Mouse (Mus musculus) small intestine, adult 2 months (tissue): ENCODE results near the gene Plekhn1. TPM values are rescaled to one million over a fixed set of nuclear protein-coding genes. Genes with fewer than 3 reads are reported as not detected.

ENCODE experiments used
- H3K27ac ChIP-seq: fragments of 200-500 bp; 2 replicates; pipeline ENCODE4 v1.5.1; 2012; ENCODE audit warnings: low read depth, low read length, control low read depth, inconsistent platforms; ENCODE audit not compliant: insufficient read depth
- H3K27me3 ChIP-seq: fragments of 200-500 bp; 2 replicates; pipeline ENCODE4 v1.6.1; 2012; ENCODE audit warnings: mild to moderate bottlenecking, moderate library complexity, low read length, inconsistent platforms; ENCODE audit not compliant: control insufficient read depth, insufficient read depth
- H3K36me3 ChIP-seq: fragments of 200-500 bp; 2 replicates; pipeline ENCODE4 v1.6.1; 2012; ENCODE audit warnings: mild to moderate bottlenecking, low read length, control low read depth, inconsistent platforms; ENCODE audit not compliant: control insufficient read depth, insufficient read depth
- H3K4me1 ChIP-seq: fragments of 200-500 bp; 2 replicates; pipeline ENCODE4 v1.6.1; 2012; ENCODE audit warnings: low read length, inconsistent platforms, mixed read lengths; ENCODE audit not compliant: control insufficient read depth, insufficient read depth, insufficient read length
- H3K4me3 ChIP-seq: fragments of 200-500 bp; 2 replicates; pipeline ENCODE4 v1.5.1; 2012; ENCODE audit warnings: low read depth, mild to moderate bottlenecking, control low read depth, inconsistent platforms, low read length, moderate library complexity
- CTCF ChIP-seq: fragments of 200-500 bp; IDR thresholded peaks from 2 replicates; pipeline ENCODE4 v1.5.1; 2012; ENCODE audit warnings: low read depth, mild to moderate bottlenecking, control low read depth, inconsistent platforms, low read length, moderate library complexity, mixed read lengths; ENCODE audit not compliant: insufficient replicate concordance, insufficient read length; ENCODE audit errors: extremely low read depth
- POLR2A ChIP-seq: fragments of 200-500 bp; IDR thresholded peaks from 2 replicates; pipeline ENCODE4 v1.6.1; 2012; ENCODE audit warnings: low read depth, mild to moderate bottlenecking, control low read depth, inconsistent platforms, low read length, moderate library complexity
- WGBS: fragments of 180-500 bp; shearing (Covaris S2); methylation state at CpG from one replicate; pipeline ENCODE4 v1.1.7; 2018; 5-methylcytosine and 5-hydroxymethylcytosine counted together
- polyA plus RNA-seq: library from polyadenylated mRNA; depleted of rRNA; stranded (reverse); fragments of >200 nt; gene quantifications from 2 replicates; pipeline ENCODE4 v1.2.3, GENCODE M21; 2012; rRNA removed

Gene Plekhn1
- polyA plus RNA-seq, 1 experiment, result 46.9 TPM

- H3K27ac ChIP-seq, result no peak overlapping the region
- TF ChIP-seq POLR2A, result no peak
- TF ChIP-seq CTCF, result no peak
- H3K4me1 ChIP-seq, result peaks cover 11% of the 10 kb centered on the region; the same call in 1 of the 2 replicates
- WGBS, result 89% methylated on average over 7 of the region's 7 CpGs
- H3K36me3 ChIP-seq, result peaks cover 6% of the 10 kb centered on the region; the same call in 1 of the 2 replicates
- H3K4me3 ChIP-seq, result no peak overlapping the region
- no peaks in the 10 kb centered on the region for H3K27me3 ChIP-seq
These were observed 50.2 kb downstream of the Plekhn1 start for GRCm38 (mm10) chr4:156184291-156184954.

GRCm38 (mm10) chr4:156183747-156184146 lies 50.9 kb downstream of the Plekhn1 start:
- Histone ChIP-seq H3K36me3 (peaks cover 9% of the 10 kb centered on the region; the same call in 1 of the 2 replicates), H3K27me3 (no peaks in the 10 kb centered on the region), H3K4me3 (no peak overlapping the region), H3K4me1 (peaks cover 4% of the 10 kb centered on the region; the same call in 1 of the 2 replicates), H3K27ac (no peak overlapping the region)
- WGBS, result 86% methylated on average over 5 of the region's 5 CpGs
- TF ChIP-seq CTCF (no peak), POLR2A (no peak)

- H3K36me3 ChIP-seq, result peaks cover 49% of the 10 kb centered on the region
- H3K27me3 ChIP-seq, result no peaks in the 10 kb centered on the region
- H3K27ac ChIP-seq, result no peak overlapping the region
- no peaks in the 10 kb centered on the region for H3K4me1 ChIP-seq
- WGBS, result 94% methylated on average over 9 of the region's 9 CpGs
- no peak overlapping the region for H3K4me3 ChIP-seq
- TF ChIP-seq CTCF, result no peak
- no peak for TF ChIP-seq POLR2A
These were observed 57.0 kb downstream of the Plekhn1 start for GRCm38 (mm10) chr4:156177630-156178029.

- Histone ChIP-seq H3K27ac (no peak overlapping the region), H3K36me3 (peaks cover 76% of the 10 kb centered on the region), H3K27me3 (no peaks in the 10 kb centered on the region), H3K4me3 (no peak overlapping the region), H3K4me1 (no peaks in the 10 kb centered on the region)
- TF ChIP-seq POLR2A (no peak), CTCF (no peak)
- 93% methylated on average over 11 of the region's 11 CpGs for WGBS
These were observed 62.8 kb downstream of the Plekhn1 start for GRCm38 (mm10) chr4:156171828-156172227.

Other genes with a start within 250 kb of the Plekhn1 start
- 5.5 and 7.4 TPM in 2 replicates for gene B3galt6, start 242.2 kb downstream of the Plekhn1 start, polyA plus RNA-seq
- 44.0 and 80.5 TPM in 2 replicates for gene Sdf4, start 242.0 kb downstream of the Plekhn1 start, polyA plus RNA-seq
- gene Tnfrsf4, start 221.0 kb downstream of the Plekhn1 start, polyA plus RNA-seq, result 2.1 and 6.3 TPM in 2 replicates
- gene Tnfrsf18, start 208.7 kb downstream of the Plekhn1 start, polyA plus RNA-seq, result 3.9 and 6.1 TPM in 2 replicates
- gene Ttll10, start 175.4 kb downstream of the Plekhn1 start, polyA plus RNA-seq, result 5.2 and 9.1 TPM in 2 replicates
- gene 9430015G10Rik, start 124.9 kb downstream of the Plekhn1 start, polyA plus RNA-seq, result 7.4 and 8.3 TPM in 2 replicates
- gene Rnf223, start 104.3 kb downstream of the Plekhn1 start, polyA plus RNA-seq, result 0.10 and 0.33 TPM in 2 replicates
- gene Agrn, start 37.4 kb downstream of the Plekhn1 start, polyA plus RNA-seq, result 53.6 and 101 TPM in 2 replicates
- 28.1 and 90.2 TPM in 2 replicates for gene Isg15, start 34.0 kb downstream of the Plekhn1 start, polyA plus RNA-seq
- 1.6 and 1.8 TPM in 2 replicates for gene AW011738, start 31.6 kb downstream of the Plekhn1 start, polyA plus RNA-seq
- gene Perm1, start 19.0 kb downstream of the Plekhn1 start, polyA plus RNA-seq, result 0.06 and 0.09 TPM in 2 replicates
- gene Noc2l, start 1.2 kb upstream of the Plekhn1 start, polyA plus RNA-seq, result 28.7 and 37.0 TPM in 2 replicates
- 0.29 and 0.34 TPM in 2 replicates for gene Samd11, start 20.8 kb upstream of the Plekhn1 start, polyA plus RNA-seq
- not detected in 2 replicates for gene Vmn2r-ps159, start 96.2 kb upstream of the Plekhn1 start, polyA plus RNA-seq